Comparison of ENCODE assay signal across 1 mouse cellular context in the genomic region with DNA sequence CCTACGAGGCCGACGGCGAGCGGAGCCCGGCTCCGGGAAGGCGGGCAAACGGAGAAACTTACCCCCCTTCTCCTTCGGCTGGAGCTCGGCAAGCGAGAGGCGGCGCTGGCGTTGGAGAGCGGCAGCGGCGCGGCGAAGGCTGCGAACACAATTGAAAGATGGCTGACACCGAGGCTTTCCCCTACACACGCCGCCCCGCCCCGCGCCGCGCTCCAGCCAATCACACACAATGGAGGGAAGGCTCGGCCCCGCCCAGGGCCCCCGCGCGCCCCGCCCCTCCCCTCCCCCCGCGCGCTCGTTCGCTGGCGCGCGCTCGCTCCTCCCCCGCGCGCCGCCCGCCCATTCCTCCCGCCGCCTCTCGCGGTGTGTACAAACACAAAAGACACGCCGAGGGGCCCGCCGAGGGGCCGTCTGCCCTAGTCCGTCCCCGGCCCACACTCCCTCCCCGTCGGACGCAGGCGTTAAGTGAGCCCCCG.
TF ChIP-seq lines count a peak whose summit lies in the region.

No protein-coding gene starts in this region.

TF ChIP-seq in CH12.LX, 34 proteins besides CTCF, POLR2A, EP300 and RAD21 (continued from another document):
- 0 out of 2 replicates have a peak, but pooled peaks have one; percentile 15 for TF ChIP-seq BHLHE40 (IDR thresholded peaks at IDR 0.05; ENCODE audit: low read depth, low read length)
- TF ChIP-seq JUN (IDR thresholded peaks at IDR 0.05; ENCODE audit: insufficient read depth, low read depth, low read length): no peak
- TF ChIP-seq GABPA (IDR thresholded peaks at IDR 0.05; ENCODE audit: insufficient replicate concordance, low read depth, low read length): no peak
- peak; percentile 40; the same call in 1 of the 2 replicates for TF ChIP-seq HCFC1 (IDR thresholded peaks at IDR 0.05; ENCODE audit: low read depth, low read length)
- TF ChIP-seq MAZ (IDR thresholded peaks at IDR 0.05; ENCODE audit: low read depth, low read length): peak; percentile 48; the same call in 1 of the 2 replicates
- no peak for TF ChIP-seq USF2 (conservative IDR thresholded peaks at IDR 0.05; ENCODE audit: low read depth, low read length)
- TF ChIP-seq ZC3H11A (IDR thresholded peaks at IDR 0.05; ENCODE audit: low read depth, low read length): no peak
- TF ChIP-seq MAX (IDR thresholded peaks at IDR 0.05; ENCODE audit: low read length): 0 out of 2 replicates have a peak, but pooled peaks have one; percentile 28
- TF ChIP-seq CHD2 (IDR thresholded peaks at IDR 0.05; ENCODE audit: low read length): no peak
- peak; percentile 28; the same call in 1 of the 2 replicates for TF ChIP-seq MYC (IDR thresholded peaks at IDR 0.05; ENCODE audit: low read depth, low read length)
- TF ChIP-seq TBP (conservative IDR thresholded peaks at IDR 0.05; ENCODE audit: low read depth, low read length): peak; percentile 92
- TF ChIP-seq TCF12 (IDR thresholded peaks at IDR 0.05; ENCODE audit: low read depth, low read length): peak; percentile 97
- TF ChIP-seq MEF2A (IDR thresholded peaks at IDR 0.05; ENCODE audit: borderline replicate concordance, low read depth, low read length): no peak
- no peak for TF ChIP-seq SMC3 (IDR thresholded peaks at IDR 0.05; ENCODE audit: low read depth, low read length)
- TF ChIP-seq USF1 (IDR thresholded peaks at IDR 0.05; ENCODE audit: low read depth, low read length): no peak
- no peak; the same call in 1 of the 2 replicates for TF ChIP-seq MXI1 (IDR thresholded peaks at IDR 0.05; ENCODE audit: low read depth, low read length)
- TF ChIP-seq RCOR1 (conservative IDR thresholded peaks at IDR 0.05; ENCODE audit: low read depth, low read length): no peak
- peak; percentile 38 for TF ChIP-seq NRF1 (IDR thresholded peaks at IDR 0.05; ENCODE audit: low read depth, low read length)
- peak; percentile 99 for TF ChIP-seq UBTF (IDR thresholded peaks at IDR 0.05; ENCODE audit: low read depth, low read length)
- TF ChIP-seq E2F4 (IDR thresholded peaks at IDR 0.05; ENCODE audit: insufficient replicate concordance, low read depth, low read length): no peak
- peak; percentile 45; the same call in 1 of the 2 replicates for TF ChIP-seq IRF4 (IDR thresholded peaks at IDR 0.05; ENCODE audit: low read depth, low read length)
- peak; percentile 84; the same call in 1 of the 2 replicates for TF ChIP-seq POLR2AphosphoS2 (IDR thresholded peaks at IDR 0.05; ENCODE audit: low read depth, low read length)
- TF ChIP-seq SIN3A (IDR thresholded peaks at IDR 0.05; ENCODE audit: low read length): peak; percentile 41
- no peak for TF ChIP-seq MAFK (IDR thresholded peaks at IDR 0.05; ENCODE audit: insufficient replicate concordance, low read length)
- no peak for TF ChIP-seq CHD1 (IDR thresholded peaks at IDR 0.05; ENCODE audit: low read depth, low read length)
- no peak for TF ChIP-seq JUND (conservative IDR thresholded peaks at IDR 0.05; ENCODE audit: low read depth, low read length)
- TF ChIP-seq ETS1 (conservative IDR thresholded peaks at IDR 0.05; ENCODE audit: low read depth, low read length): no peak
- 0 out of 2 replicates have a peak, but pooled peaks have one; percentile 24 for TF ChIP-seq ELF1 (IDR thresholded peaks at IDR 0.05; ENCODE audit: low read depth, low read length)
- no peak for TF ChIP-seq ZNF384 (IDR thresholded peaks at IDR 0.05; ENCODE audit: low read depth, low read length)
- no peak for TF ChIP-seq PAX5 (IDR thresholded peaks at IDR 0.05; ENCODE audit: low read length)
- TF ChIP-seq NELFE (IDR thresholded peaks at IDR 0.05; ENCODE audit: low read depth, low read length): peak; percentile 99
